Mouse (Mus musculus) heart, embryonic 16.5 days (tissue): ENCODE results near the gene Cops7b. TPM values are rescaled to one million over a fixed set of nuclear protein-coding genes. Genes with fewer than 3 reads are reported as not detected.

ENCODE experiments used
- microRNA-seq: library from miRNA; unstranded; fragments of <30 nt; microRNA quantifications from one replicate; pipeline ENCODE4, GENCODE M21; 2017
- polyA plus RNA-seq: library from polyadenylated mRNA; unstranded; fragments of >200 nt; fragmentation: Nextera tagmentation; extraction: Ambion mirVana; gene quantifications from 2 replicates; pipeline ENCODE4 v1.2.1, GENCODE M21; 2015

Gene Cops7b
- polyA plus RNA-seq, 1 experiment from 2014 or later, result 26.0 TPM

Small RNAs within 50 kb of the gene (microRNA-seq; reads per million reads assigned to microRNA genes)
- gene Gm22955, result not detected

Other genes starting within 250 kb of the Cops7b start
- 230 and 276 TPM in 2 replicates for gene Ncl, start 223.5 kb upstream of the Cops7b start, polyA plus RNA-seq
- not detected in 2 replicates for gene Nmur1, start 156.7 kb upstream of the Cops7b start, polyA plus RNA-seq
- gene Tex44, start 156.6 kb upstream of the Cops7b start, polyA plus RNA-seq, result not detected in 2 replicates
- gene Ptma, start 56.2 kb upstream of the Cops7b start, polyA plus RNA-seq, result 702 and 1,064 TPM in 2 replicates
- 58.7 and 60.5 TPM in 2 replicates for gene Pde6d, start 275 bp upstream of the Cops7b start, polyA plus RNA-seq
- gene Nppc, start 87.7 kb downstream of the Cops7b start, polyA plus RNA-seq, result 1.2 and 1.4 TPM in 2 replicates
- gene Dis3l2, start 120.9 kb downstream of the Cops7b start, polyA plus RNA-seq, result 16.6 and 17.0 TPM in 2 replicates